Mouse (Mus musculus) kidney, embryonic 14.5 days (tissue): ENCODE data around the gene Igfbp4. TPM values are rescaled to one million over a fixed set of nuclear protein-coding genes. Genes with fewer than 3 reads are reported as not detected.

Experiments
- ATAC-seq: fragments of 200-750 bp; cut with Nextera tagmentation; 2 replicates; pipeline ENCODE4 v1.8.0; 2017; ENCODE audit warnings: moderate number of reproducible peaks, mild to moderate bottlenecking, moderate TSS enrichment, moderate library complexity; ENCODE audit not compliant: low FRiP score, low TSS enrichment
- H3K27ac ChIP-seq: fragments of 300-500 bp; sonication (generic); 2 replicates; pipeline ENCODE4 v1.5.1; 2014; ENCODE audit warnings: low read depth, mild to moderate bottlenecking, low read length, moderate library complexity, mixed read lengths
- H3K27me3 ChIP-seq: fragments of 300-500 bp; sonication (generic); 2 replicates; pipeline ENCODE4 v1.6.1; 2014; ENCODE audit warnings: mild to moderate bottlenecking, low read length; ENCODE audit not compliant: control insufficient read depth, insufficient read depth
- H3K36me3 ChIP-seq: fragments of 300-500 bp; sonication (generic); 2 replicates; pipeline ENCODE4 v1.6.1; 2014; ENCODE audit warnings: low read length, mixed read lengths; ENCODE audit not compliant: control insufficient read depth, insufficient read depth
- H3K4me1 ChIP-seq: fragments of 300-500 bp; sonication (generic); 2 replicates; pipeline ENCODE4 v1.6.1; 2014; ENCODE audit warnings: low read length, mixed read lengths; ENCODE audit not compliant: control insufficient read depth, insufficient read depth
- H3K4me2 ChIP-seq: fragments of 300-500 bp; sonication (generic); replicated peaks from 2 replicates; pipeline ENCODE4 v1.6.1; 2014; ENCODE audit warnings: low read depth, mild to moderate bottlenecking, low read length
- H3K4me3 ChIP-seq: fragments of 300-500 bp; sonication (generic); 2 replicates; pipeline ENCODE4 v1.5.1; 2014; ENCODE audit warnings: mild to moderate bottlenecking, low read length
- H3K9ac ChIP-seq: fragments of 300-500 bp; sonication (generic); 2 replicates; pipeline ENCODE4 v1.6.1; 2014; ENCODE audit warnings: low read depth, mild to moderate bottlenecking, low read length, moderate library complexity
- H3K9me3 ChIP-seq: fragments of 300-500 bp; sonication (generic); 2 replicates; pipeline ENCODE4 v1.6.1; 2016; ENCODE audit warnings: low read length; ENCODE audit not compliant: control insufficient read depth
- WGBS: fragments of 180-500 bp; shearing (Covaris S2); extraction: QIAGEN DNeasy Blood & Tissue Kit; methylation state at CpG from one replicate; pipeline ENCODE4 v1.1.7; 2014; 5-methylcytosine and 5-hydroxymethylcytosine counted together
- polyA plus RNA-seq: library from polyadenylated mRNA; unstranded; fragments of >200 nt; fragmentation: Nextera tagmentation; extraction: Ambion mirVana; gene quantifications from 2 replicates; pipeline ENCODE4 v1.2.1, GENCODE M21; 2014

The Igfbp4 gene
- polyA plus RNA-seq, 1 experiment from 2014 or later = 542 TPM

GRCm38 (mm10) chr11:99065979-99066378 lies 24.9 kb downstream of the Igfbp4 start:
- no peak overlapping the region for H3K9ac ChIP-seq
- H3K36me3 ChIP-seq = no peaks in the 10 kb centered on the region
- no peak overlapping the region for H3K4me3 ChIP-seq
- ATAC-seq = peak; percentile 56
- peaks cover 18% of the 10 kb centered on the region for H3K4me1 ChIP-seq
- no peak overlapping the region for H3K4me2 ChIP-seq
- H3K27me3 ChIP-seq = no peaks in the 10 kb centered on the region
- no peaks in the 10 kb centered on the region for H3K9me3 ChIP-seq
- no peak overlapping the region; the same call in 1 of the 2 replicates for H3K27ac ChIP-seq
- 10% methylated on average over 2 of the region's 2 CpGs for WGBS

GRCm38 (mm10) chr11:99067591-99067990 lies 26.5 kb downstream of the Igfbp4 start:
- Histone ChIP-seq H3K4me2 (no peak overlapping the region), H3K9me3 (no peaks in the 10 kb centered on the region), H3K36me3 (no peaks in the 10 kb centered on the region), H3K27ac (no peak overlapping the region), H3K27me3 (no peaks in the 10 kb centered on the region), H3K4me1 (peaks cover 34% of the 10 kb centered on the region), H3K9ac (no peak overlapping the region), H3K4me3 (no peak overlapping the region)
- ATAC-seq = no peak
- WGBS = 93% methylated on average over 8 of the region's 8 CpGs

- H3K27me3 ChIP-seq = no peaks in the 10 kb centered on the region
- no peak overlapping the region for H3K9ac ChIP-seq
- H3K4me1 ChIP-seq = peaks cover 28% of the 10 kb centered on the region
- H3K4me2 ChIP-seq = no peak overlapping the region
- H3K9me3 ChIP-seq = no peaks in the 10 kb centered on the region
- no peak overlapping the region for H3K27ac ChIP-seq
- 91% methylated on average over 5 of the region's 5 CpGs for WGBS
- no peak overlapping the region for H3K4me3 ChIP-seq
- no peaks in the 10 kb centered on the region for H3K36me3 ChIP-seq
- no peak for ATAC-seq
Measured at GRCm38 (mm10) chr11:99068455-99068854, 27.4 kb downstream of the Igfbp4 start.

- Histone ChIP-seq H3K27ac (peak overlapping the region; percentile 38; the same call in 1 of the 2 replicates), H3K9me3 (no peaks in the 10 kb centered on the region), H3K4me2 (no peak overlapping the region), H3K27me3 (no peaks in the 10 kb centered on the region), H3K9ac (no peak overlapping the region), H3K4me1 (peaks cover 24% of the 10 kb centered on the region), H3K36me3 (no peaks in the 10 kb centered on the region), H3K4me3 (no peak overlapping the region)
- ATAC-seq = peak; percentile 77
- WGBS = 4% methylated on average over 6 of the region's 6 CpGs
Measured at GRCm38 (mm10) chr11:99071866-99072265, 30.8 kb downstream of the Igfbp4 start.

- Histone ChIP-seq H3K4me2 (no peak overlapping the region), H3K9ac (no peak overlapping the region), H3K4me1 (peaks cover 24% of the 10 kb centered on the region), H3K9me3 (no peaks in the 10 kb centered on the region), H3K27ac (no peak overlapping the region), H3K27me3 (no peaks in the 10 kb centered on the region), H3K4me3 (no peak overlapping the region), H3K36me3 (no peaks in the 10 kb centered on the region)
- 55% methylated on average over 5 of the region's 5 CpGs for WGBS
- ATAC-seq = no peak
Measured at GRCm38 (mm10) chr11:99073781-99074180, 32.7 kb downstream of the Igfbp4 start.

- no peak overlapping the region for H3K4me3 ChIP-seq
- H3K9me3 ChIP-seq = no peaks in the 10 kb centered on the region
- no peak overlapping the region for H3K9ac ChIP-seq
- 75% methylated on average over 5 of the region's 5 CpGs for WGBS
- H3K4me1 ChIP-seq = peaks cover 25% of the 10 kb centered on the region
- H3K27ac ChIP-seq = no peak overlapping the region
- H3K36me3 ChIP-seq = no peaks in the 10 kb centered on the region
- H3K27me3 ChIP-seq = no peaks in the 10 kb centered on the region
- ATAC-seq = no peak
- no peak overlapping the region for H3K4me2 ChIP-seq
Measured at GRCm38 (mm10) chr11:99076744-99077319, 35.8 kb downstream of the Igfbp4 start.

- Histone ChIP-seq H3K4me2 (no peak overlapping the region), H3K4me1 (peaks cover 20% of the 10 kb centered on the region; the same call in 1 of the 2 replicates), H3K9ac (no peak overlapping the region), H3K4me3 (no peak overlapping the region), H3K27ac (no peak overlapping the region), H3K27me3 (no peaks in the 10 kb centered on the region), H3K36me3 (no peaks in the 10 kb centered on the region), H3K9me3 (no peaks in the 10 kb centered on the region)
- WGBS = 75% methylated on average over 8 of the region's 8 CpGs
- ATAC-seq = no peak
Measured at GRCm38 (mm10) chr11:99077869-99078268, 36.8 kb downstream of the Igfbp4 start.

- 89% methylated on average over 9 of the region's 9 CpGs for WGBS
- H3K9me3 ChIP-seq = no peaks in the 10 kb centered on the region
- no peak overlapping the region for H3K4me3 ChIP-seq
- ATAC-seq = no peak
- H3K36me3 ChIP-seq = no peaks in the 10 kb centered on the region
- no peak overlapping the region for H3K4me2 ChIP-seq
- no peak overlapping the region for H3K9ac ChIP-seq
- no peaks in the 10 kb centered on the region for H3K27me3 ChIP-seq
- H3K4me1 ChIP-seq = peaks cover 14% of the 10 kb centered on the region; the same call in 1 of the 2 replicates
- no peak overlapping the region for H3K27ac ChIP-seq
Measured at GRCm38 (mm10) chr11:99080902-99081543, 40.0 kb downstream of the Igfbp4 start.

GRCm38 (mm10) chr11:99081566-99081965 lies 40.5 kb downstream of the Igfbp4 start:
- H3K4me1 ChIP-seq = peaks cover 14% of the 10 kb centered on the region; the same call in 1 of the 2 replicates
- no peaks in the 10 kb centered on the region for H3K9me3 ChIP-seq
- ATAC-seq = no peak
- no peak overlapping the region for H3K4me2 ChIP-seq
- no peaks in the 10 kb centered on the region for H3K36me3 ChIP-seq
- no peak overlapping the region for H3K9ac ChIP-seq
- no peaks in the 10 kb centered on the region for H3K27me3 ChIP-seq
- no peak overlapping the region for H3K27ac ChIP-seq
- no peak overlapping the region for H3K4me3 ChIP-seq
- 43% methylated on average over 3 of the region's 3 CpGs for WGBS
